Mouse (Mus musculus) embryonic fibroblast, embryonic 13.5 days (primary cell): ENCODE measurements around the gene Ptpn4. TPM values are rescaled to one million over a fixed set of nuclear protein-coding genes. Genes with fewer than 3 reads are reported as not detected.

Experiments used
- H3K27ac ChIP-seq: 2 replicates; pipeline ENCODE4 v1.5.1; 2012; ENCODE audit warnings: low read length, control low read depth, inconsistent platforms; ENCODE audit not compliant: insufficient read depth
- H3K4me1 ChIP-seq: 2 replicates; pipeline ENCODE4 v1.6.1; 2011; ENCODE audit warnings: low read length; ENCODE audit not compliant: control insufficient read depth, insufficient read depth
- H3K4me3 ChIP-seq: 2 replicates; pipeline ENCODE4 v1.5.1; 2011; ENCODE audit warnings: mild to moderate bottlenecking, control low read depth, low read length; ENCODE audit not compliant: insufficient read depth
- CTCF ChIP-seq: IDR thresholded peaks from 2 replicates; pipeline ENCODE4 v1.5.1; 2011; ENCODE audit warnings: mild to moderate bottlenecking, control low read depth, low read length, moderate library complexity, borderline replicate concordance; ENCODE audit not compliant: insufficient read depth
- POLR2A ChIP-seq: IDR thresholded peaks from 2 replicates; pipeline ENCODE4 v1.6.1; 2011; ENCODE audit warnings: low read depth, mild to moderate bottlenecking, control low read depth, low read length, moderate library complexity
- polyA plus RNA-seq: library from polyadenylated mRNA; stranded (reverse); fragments of >200 nt; gene quantifications from 2 replicates; pipeline ENCODE4 v1.2.4, GENCODE M21; 2011; ENCODE audit warnings: low read depth; ENCODE audit not compliant: missing spikeins, insufficient read length

Gene Ptpn4
- polyA plus RNA-seq, 1 experiment, result 7.3 TPM

- TF ChIP-seq CTCF, result no peak
- no peak for TF ChIP-seq POLR2A
- Histone ChIP-seq H3K27ac (no peak overlapping the region), H3K4me1 (no peaks in the 10 kb centered on the region), H3K4me3 (no peak overlapping the region)
Observed at GRCm38 (mm10) chr1:119805984-119806383, 31.4 kb downstream of the Ptpn4 start.

- Histone ChIP-seq H3K4me1 (no peaks in the 10 kb centered on the region), H3K4me3 (no peak overlapping the region), H3K27ac (no peak overlapping the region)
- no peak for TF ChIP-seq POLR2A
- TF ChIP-seq CTCF, result no peak
Observed at GRCm38 (mm10) chr1:119804586-119804985, 32.8 kb downstream of the Ptpn4 start.

- Histone ChIP-seq H3K4me1 (no peaks in the 10 kb centered on the region), H3K4me3 (no peak overlapping the region), H3K27ac (no peak overlapping the region)
- TF ChIP-seq POLR2A, result no peak
Observed at GRCm38 (mm10) chr1:119795174-119795573, 42.2 kb downstream of the Ptpn4 start.

GRCm38 (mm10) chr1:119794342-119794741 is 43.1 kb downstream of the Ptpn4 start:
- no peak for TF ChIP-seq CTCF
- TF ChIP-seq POLR2A, result no peak
- Histone ChIP-seq H3K27ac (no peak overlapping the region), H3K4me3 (no peak overlapping the region), H3K4me1 (no peaks in the 10 kb centered on the region)

- TF ChIP-seq POLR2A (no peak), CTCF (no peak)
- H3K4me1 ChIP-seq, result no peaks in the 10 kb centered on the region
- no peak overlapping the region for H3K4me3 ChIP-seq
Observed at GRCm38 (mm10) chr1:119790616-119791015, 46.8 kb downstream of the Ptpn4 start.

GRCm38 (mm10) chr1:119775915-119776314 is 61.5 kb downstream of the Ptpn4 start:
- TF ChIP-seq CTCF (no peak), POLR2A (no peak)
- H3K4me1 ChIP-seq, result no peaks in the 10 kb centered on the region
- no peak overlapping the region for H3K4me3 ChIP-seq
- H3K27ac ChIP-seq, result no peak overlapping the region

More at GRCm38 (mm10) chr1:119790616-119791015, 46.8 kb downstream of the Ptpn4 start:
- H3K27ac ChIP-seq, result no peak overlapping the region

- no peaks in the 10 kb centered on the region for H3K4me1 ChIP-seq
- TF ChIP-seq CTCF (no peak), POLR2A (no peak)
- no peak overlapping the region for H3K4me3 ChIP-seq
- no peak overlapping the region for H3K27ac ChIP-seq
Observed at GRCm38 (mm10) chr1:119735692-119736091, 101.7 kb downstream of the Ptpn4 start.

GRCm38 (mm10) chr1:119734801-119735200 is 102.6 kb downstream of the Ptpn4 start:
- Histone ChIP-seq H3K27ac (no peak overlapping the region), H3K4me3 (no peak overlapping the region), H3K4me1 (no peaks in the 10 kb centered on the region)
- TF ChIP-seq POLR2A (no peak), CTCF (no peak)

GRCm38 (mm10) chr1:119731166-119731565 is 106.2 kb downstream of the Ptpn4 start:
- Histone ChIP-seq H3K27ac (no peak overlapping the region), H3K4me3 (no peak overlapping the region)
- TF ChIP-seq CTCF, result no peak

GRCm38 (mm10) chr1:119713017-119713416 is 124.4 kb downstream of the Ptpn4 start:
- no peaks in the 10 kb centered on the region for H3K4me1 ChIP-seq
- H3K4me3 ChIP-seq, result no peak overlapping the region
- H3K27ac ChIP-seq, result no peak overlapping the region
- TF ChIP-seq POLR2A, result no peak
- TF ChIP-seq CTCF, result no peak

More at GRCm38 (mm10) chr1:119731166-119731565, 106.2 kb downstream of the Ptpn4 start:
- H3K4me1 ChIP-seq, result no peaks in the 10 kb centered on the region

- H3K27ac ChIP-seq, result no peak overlapping the region
- no peaks in the 10 kb centered on the region for H3K4me1 ChIP-seq
- TF ChIP-seq POLR2A, result no peak
- TF ChIP-seq CTCF, result no peak
- no peak overlapping the region for H3K4me3 ChIP-seq
Observed at GRCm38 (mm10) chr1:119706471-119707217, 130.8 kb downstream of the Ptpn4 start.
